Mouse (Mus musculus) cerebellum, adult 11-12 months (tissue): Measurements from ENCODE around the gene Larp1.

ENCODE experiments used
- DNase-seq: peaks from one replicate; pipeline ENCODE4 v3.0.0; 2022

The Larp1 gene

DNA sequence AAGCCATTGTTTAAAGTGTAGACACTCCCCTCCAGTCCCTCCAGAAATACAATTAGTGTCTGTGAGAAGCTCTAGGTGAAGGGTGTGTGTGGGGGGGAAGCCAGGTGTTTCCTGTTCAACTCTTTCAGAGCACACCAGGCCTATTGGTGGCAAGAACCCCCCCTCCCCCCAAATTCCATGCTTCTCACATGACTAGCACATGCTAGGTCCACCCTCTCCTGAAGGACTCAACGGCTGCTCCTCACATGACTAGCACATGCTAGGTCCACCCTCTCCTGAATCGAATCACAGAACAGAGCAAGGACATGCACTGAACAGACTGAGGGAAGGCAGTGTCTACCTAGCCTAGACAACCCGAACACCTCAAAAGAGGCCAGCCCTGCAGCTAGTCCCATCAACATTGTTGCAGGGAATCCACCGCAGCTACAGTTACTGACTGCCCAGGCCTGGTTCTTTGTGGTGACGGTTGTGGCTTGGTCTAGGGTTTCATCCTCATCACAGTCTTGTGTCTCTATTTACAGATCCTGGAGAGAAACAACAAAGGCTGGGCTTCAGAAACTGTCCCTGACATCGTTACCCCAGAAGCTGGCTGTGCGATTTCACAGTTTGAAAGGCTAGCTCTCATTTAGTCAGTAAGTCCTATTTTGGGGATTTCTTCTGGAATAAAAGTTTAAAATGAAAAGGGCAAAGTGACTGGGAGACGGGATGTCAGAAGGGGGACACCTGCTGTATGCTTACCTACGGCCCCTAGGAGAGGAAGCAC lies 93.9 kb downstream of the Larp1 start:
- peak; percentile 42 for DNase-seq

- DNase-seq = no peak
Measured at GRCm38 (mm10) chr11:58103344-58103653, 94.4 kb downstream of the Larp1 start.

- peak; percentile 99 for DNase-seq
Measured at GRCm38 (mm10) chr11:58103697-58104306, 94.9 kb downstream of the Larp1 start, which contains the start of gene Cnot8. TSS of gene Cnot8 (plus strand) at chr11:58104153.

DNA sequence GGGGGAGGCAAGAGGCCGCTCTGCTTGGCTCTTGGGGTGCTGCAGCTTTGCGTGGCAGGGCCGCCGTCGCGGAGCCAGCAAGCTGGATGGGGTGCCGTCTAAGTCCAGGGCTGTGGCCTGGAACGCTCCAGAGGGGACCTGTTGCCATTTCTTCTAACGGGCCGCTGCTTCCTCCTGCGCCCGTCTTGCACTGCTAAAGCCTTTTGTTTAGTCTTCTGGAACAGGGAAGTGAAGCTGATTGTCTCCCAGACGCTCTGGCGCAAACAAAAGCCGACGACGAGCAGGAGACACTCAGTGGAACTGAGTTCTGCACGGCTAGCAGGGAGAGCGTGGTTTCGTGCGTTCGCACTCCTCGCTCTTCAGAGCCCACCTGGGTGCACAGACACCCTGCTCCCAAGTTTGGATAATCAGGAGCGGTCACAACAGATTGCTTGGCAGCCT lies 95.5 kb downstream of the Larp1 start:
- DNase-seq = no peak

- no peak for DNase-seq
Measured at GRCm38 (mm10) chr11:58107009-58107408, 98.1 kb downstream of the Larp1 start.

GRCm38 (mm10) chr11:58107664-58108337 lies 98.9 kb downstream of the Larp1 start:
- no peak for DNase-seq
